Mouse (Mus musculus) heart, adult 11 months (tissue): ENCODE measurements at regions not wholly inside any gene's neighbourhood (a gene's known extent, or its start where the extent isn't known, plus 50 kb on each side); places are given as distances from the start of the nearest gene placed in this dataset.

Source experiments
- DNase-seq: peaks from one replicate; pipeline ENCODE4 v3.0.0; 2022

DNA sequence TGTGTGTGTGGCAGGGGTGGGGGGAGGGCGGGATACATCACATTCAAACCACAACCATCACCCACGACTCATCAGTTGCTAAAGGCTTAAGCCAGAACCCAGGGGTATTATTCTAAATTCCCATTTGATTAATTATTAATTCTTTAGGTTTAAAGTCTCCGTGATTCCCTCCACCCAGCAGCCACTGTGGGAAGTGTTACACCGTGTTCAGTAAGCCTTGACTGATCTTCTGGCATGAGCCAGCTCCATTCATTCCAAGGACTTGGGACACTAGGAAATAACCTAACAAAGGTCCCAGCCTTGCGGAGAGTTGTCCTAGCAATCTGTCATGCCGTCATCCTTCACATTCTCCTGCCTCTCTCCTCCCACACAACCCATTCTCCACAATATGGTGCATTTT is 256.6 kb downstream of the Rps15a start:
- peak; percentile 11 for DNase-seq

DNA sequence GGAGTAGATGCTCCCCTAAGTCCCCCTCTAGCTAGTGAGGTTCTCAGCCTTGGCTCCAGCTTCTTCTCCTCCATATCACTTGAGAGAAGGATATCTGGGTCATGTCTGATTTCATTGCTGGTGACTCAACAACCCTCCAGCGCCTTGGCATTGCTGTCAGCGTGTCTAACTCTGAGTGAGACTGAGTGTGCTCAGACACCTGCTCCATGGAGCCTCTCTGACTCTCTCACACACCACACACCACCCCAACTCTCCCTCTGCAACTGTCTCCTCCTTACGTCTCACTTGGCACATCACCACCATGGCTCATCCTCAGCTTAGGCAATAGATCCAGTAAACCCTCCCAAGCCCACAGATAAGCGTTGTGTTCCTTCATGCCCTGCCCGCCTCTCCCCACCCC is 260.0 kb downstream of the Rps15a start:
- DNase-seq, result peak; percentile 42

DNA sequence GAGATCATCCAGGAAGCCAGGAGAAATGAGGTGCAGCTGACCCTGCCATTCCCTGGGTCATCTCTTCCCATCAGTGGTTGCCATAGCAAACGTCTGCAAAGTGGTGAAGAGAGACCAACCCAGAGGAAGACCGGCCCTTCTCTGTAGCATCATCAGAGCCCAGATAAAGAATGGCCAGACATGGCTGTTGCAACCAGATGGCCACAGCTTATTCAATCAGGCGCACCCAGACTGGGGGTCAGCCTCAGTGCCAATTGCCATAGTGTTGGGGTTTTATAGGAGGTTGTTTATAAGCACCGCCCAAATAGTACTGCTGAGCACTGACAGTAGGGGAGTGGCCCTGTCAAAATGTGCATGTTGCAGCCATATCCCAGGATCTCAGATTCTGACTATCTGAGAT is 262.3 kb downstream of the Rps15a start:
- peak; percentile 40 for DNase-seq

DNA sequence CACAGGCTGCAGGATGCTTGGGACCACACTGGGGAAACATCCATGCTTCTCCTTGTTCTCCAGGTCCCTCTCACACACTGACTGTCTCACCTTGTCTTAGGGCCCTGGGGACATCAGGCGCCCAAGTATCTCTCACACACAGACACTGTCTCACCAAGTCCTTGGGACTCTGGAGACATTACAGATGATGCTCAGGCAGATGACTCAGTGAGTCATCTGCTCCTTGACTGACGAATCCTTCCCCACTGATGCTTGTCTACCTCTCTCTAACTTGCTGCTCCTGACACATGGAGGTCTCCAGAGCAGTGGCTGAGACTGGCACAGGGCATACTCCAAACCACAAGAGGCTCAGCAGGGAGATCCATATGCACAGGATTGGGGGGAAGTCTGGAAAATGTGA is 263.1 kb downstream of the Rps15a start:
- peak; percentile 70 for DNase-seq

DNA sequence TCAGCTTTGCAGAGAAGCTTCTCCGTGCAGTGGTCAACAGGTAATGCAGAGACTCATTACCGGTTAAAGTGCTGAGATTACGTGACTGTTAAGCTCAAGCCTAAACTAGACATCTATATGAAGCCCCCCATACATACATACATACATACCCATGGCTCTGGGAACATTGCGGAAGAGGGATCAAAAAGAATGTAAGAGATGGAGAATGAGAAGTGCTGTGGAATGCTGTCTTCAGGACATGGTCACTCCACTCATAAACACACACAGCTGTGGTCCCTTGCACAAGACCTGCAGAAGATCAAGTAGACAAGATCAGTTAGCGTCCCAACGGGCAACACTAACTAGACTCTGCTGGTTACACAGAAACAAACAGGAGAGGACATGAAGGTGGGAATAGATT is 265.2 kb downstream of the Rps15a start:
- peak; percentile 55 for DNase-seq

DNA sequence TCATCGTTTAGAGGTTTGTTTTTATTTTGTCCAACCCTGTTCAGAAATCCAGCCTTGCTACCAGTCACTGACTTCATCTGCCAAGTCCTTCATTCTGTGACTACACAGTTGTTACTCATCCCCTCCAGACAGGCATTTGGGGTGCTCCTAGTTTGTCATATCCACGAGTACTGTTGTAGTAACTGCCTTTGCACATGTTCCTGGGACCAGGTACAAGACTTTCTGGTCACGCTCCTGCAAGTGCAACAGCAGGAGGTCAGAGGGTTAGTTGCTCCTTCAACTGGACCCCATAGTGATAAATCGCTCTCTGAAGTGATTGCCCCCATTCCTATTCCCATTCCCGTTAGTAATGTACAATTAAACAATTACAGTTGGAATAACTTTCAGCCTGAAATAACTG is 269.9 kb downstream of the Rps15a start:
- DNase-seq, result peak; percentile 55

DNA sequence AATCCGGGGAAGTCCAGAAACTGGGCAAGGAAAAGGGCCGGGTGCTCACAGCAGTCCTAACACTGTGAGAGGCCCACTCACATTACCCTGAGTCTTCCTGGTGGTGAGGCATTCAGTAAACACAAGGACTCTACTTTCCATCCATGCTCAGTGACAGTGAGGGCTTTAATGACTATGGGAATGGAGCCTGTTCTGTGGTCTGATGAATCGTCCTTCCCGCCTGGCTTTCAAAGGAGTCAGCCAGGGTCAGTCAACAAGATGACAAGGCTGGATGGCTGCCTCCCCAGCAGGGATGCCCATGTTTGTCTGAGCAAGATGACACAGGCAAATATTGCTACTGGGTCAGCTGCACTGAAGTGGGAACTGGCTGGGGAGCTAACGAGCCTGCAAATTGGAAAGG is 273.2 kb downstream of the Rps15a start:
- DNase-seq, result peak; percentile 60

DNA sequence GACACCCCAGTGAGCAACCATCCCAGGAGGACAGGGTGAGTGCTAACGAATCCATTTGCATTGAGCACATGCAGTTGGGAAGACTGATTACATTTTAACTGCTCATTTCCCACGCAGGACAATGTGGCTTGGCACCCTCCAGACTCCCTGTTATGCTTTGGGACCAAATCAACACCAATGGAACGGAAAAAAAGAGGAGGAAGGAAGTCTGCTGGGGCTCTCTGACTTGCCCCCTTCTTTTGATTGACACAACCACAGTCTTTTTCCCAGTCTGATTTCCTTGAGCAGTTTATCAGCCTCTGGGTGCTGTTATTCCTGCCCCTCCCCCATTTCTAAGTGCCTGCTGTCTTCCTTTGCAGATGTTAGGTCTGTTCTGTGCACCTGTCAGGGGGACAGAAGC is 321.0 kb downstream of the Rps15a start:
- no peak for DNase-seq

DNA sequence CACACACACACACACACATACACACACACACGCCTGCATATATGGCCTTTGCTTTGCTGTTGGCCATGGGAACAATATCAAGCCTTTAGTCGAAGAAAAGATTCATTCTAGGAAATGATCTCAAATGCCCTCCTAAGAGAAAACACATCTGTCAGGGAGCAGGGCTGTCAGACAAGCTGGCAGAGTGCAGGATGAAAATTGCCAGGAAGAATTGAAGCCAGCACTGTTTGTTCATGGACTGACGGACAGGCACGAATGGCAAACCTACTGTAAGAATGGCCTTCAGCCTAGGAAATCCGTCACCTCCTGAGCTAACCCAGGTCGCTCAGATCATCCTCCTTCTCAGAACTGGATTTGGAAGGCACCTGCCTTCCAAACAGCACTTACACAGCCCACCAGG is 322.0 kb downstream of the Rps15a start:
- DNase-seq, result no peak

DNA sequence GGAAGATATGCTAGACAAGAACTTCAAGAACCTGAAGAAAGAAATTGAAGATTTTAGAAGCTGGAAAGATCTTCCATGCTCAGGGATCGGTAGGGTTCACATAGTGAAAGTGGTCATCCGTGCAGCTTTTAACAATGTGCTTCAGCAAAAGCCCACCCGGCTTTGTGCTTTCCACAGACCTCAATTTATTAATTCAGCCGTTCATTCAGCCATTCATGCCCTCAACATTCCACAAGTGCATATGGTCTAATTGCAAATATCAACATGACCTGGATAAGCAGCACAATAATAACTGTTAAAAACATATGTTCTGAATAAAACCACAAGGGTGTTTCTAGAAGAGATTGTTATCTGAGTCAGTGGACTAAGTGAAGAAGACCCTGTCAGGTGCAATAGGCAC is 323.5 kb downstream of the Rps15a start:
- DNase-seq, result no peak

DNA sequence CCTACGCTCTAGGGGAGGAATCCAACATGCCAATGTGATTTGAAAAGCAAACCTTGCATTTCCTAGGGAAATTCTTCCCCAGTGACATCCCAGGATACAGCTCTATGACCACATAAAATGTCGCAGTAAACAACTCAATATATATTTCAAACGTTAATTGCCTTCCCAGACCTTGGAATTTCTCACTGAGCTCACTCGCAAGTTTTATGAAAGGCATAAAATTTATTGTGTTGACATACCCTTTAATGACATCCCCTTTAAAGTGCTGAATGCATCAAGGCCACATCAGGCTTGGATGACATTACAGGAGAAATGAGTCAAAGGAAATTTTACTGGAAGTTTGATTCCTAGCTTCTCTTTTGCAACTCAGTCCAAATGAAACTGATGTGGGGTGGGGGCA is 337.0 kb downstream of the Rps15a start:
- DNase-seq, result no peak

DNA sequence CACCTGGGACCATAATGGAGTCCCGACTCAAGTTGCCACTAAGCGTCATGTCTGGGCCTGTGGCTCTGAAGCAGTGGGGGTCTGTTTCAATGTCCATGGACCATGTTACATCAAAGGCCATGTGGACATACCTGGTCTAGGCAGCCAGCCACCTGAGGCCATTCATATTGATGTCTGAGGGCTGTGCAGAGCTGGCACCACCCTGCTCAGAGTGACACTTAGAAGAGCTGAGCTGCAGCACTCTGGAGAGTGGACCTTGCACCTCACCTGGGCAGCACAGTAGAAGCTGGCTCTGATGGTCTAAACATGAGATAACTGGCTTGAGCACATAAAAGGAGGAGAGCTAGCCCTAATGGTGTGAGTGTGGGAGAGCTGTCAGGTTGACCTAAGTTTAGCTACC is 338.1 kb downstream of the Rps15a start:
- peak; percentile 68 for DNase-seq

DNA sequence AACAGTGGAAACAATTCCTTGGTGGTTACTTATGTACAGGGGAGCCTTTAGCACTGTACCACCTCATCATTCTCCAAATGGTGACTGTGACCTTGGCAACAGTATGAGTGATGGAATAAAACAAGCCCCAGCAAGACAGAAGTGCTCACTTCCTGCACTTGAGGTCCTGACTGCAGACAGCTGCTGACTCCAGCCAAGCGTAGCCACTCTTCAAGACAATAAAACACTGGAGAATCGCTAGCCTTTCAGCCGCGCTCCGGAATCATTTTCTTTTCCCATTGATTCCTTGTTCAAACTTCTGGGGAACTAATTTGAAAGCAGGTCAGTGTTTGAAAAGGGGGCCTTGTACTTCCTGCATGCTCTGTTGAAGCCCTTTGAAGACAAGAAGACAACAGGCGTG is 344.2 kb downstream of the Rps15a start:
- DNase-seq, result peak; percentile 48

DNA sequence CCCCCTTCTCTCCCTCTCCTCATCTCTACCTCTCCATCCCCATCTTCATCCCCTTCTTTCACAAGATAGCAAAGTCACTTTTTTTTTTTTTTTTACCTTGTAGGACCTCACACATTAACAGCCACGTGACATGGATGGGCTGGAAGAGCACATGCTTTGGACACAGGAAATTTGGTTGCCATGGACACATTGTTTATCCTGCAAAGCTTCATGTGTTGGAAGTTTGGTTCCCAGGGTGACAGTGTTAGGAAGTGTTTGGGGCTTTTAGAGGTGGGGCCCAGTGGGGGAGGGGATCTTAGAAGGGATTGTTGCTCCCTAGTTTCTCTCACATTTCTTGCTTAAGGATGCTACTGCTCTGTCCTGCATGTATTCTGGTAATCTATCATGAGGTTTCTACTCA is 356.5 kb downstream of the Rps15a start:
- peak; percentile 55 for DNase-seq

DNA sequence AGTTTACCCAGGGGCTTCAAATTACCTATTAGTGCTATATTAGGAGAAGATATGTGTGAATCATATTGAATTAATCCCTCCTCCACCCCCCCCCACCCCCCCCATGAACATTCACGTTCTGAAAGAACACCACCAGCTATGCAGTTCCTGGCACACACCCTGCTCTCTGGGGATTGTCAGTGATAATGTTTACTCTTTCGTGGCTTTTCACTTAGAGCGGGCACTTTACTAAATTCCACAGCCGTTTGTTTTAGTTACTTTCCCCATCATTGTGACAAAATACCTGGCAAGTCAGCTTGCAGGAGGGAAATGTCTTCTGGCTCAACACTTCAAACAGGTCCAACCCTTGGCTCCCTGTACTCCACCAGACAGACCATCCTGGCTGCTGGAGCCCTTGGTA is 359.0 kb downstream of the Rps15a start:
- DNase-seq, result no peak

DNA sequence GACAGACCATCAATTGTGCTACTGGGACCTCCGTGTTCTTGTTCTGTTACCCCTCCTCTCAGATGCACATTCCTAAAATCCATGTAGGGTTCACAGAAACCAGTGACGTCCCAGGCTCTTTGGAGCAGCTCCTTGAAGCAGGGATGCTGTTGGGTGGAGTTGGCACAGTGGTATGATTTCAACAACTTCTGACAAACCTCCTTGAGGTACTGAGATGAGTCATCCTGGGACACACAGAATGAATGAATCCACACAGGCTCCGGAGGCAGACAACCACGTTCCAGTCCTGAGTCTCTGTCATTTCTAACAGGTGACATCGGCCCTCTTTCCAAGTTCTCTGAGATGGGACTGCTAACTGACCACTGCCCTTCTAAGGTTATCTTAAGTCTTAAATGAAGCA is 360.2 kb downstream of the Rps15a start:
- peak; percentile 44 for DNase-seq

DNA sequence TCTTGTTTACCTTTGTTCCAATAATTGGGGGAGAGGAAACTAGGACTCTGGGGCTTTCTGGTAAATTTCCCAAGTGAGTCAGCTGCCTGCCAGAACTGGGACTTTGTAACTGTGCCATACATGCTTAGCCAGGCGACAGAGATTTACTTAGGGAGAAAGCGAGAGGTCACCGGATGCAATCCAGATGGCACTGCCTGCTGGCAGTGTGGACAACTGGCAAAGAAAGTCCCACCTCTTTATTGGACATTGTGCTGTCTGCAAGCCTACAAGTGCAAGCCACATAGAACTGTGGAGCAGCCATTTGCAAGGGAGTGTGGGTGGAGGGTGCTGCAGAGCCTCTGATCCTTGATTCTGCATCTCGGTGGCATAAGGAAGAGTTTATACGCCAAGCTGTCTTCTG is 362.7 kb downstream of the Rps15a start:
- peak; percentile 84 for DNase-seq

DNA sequence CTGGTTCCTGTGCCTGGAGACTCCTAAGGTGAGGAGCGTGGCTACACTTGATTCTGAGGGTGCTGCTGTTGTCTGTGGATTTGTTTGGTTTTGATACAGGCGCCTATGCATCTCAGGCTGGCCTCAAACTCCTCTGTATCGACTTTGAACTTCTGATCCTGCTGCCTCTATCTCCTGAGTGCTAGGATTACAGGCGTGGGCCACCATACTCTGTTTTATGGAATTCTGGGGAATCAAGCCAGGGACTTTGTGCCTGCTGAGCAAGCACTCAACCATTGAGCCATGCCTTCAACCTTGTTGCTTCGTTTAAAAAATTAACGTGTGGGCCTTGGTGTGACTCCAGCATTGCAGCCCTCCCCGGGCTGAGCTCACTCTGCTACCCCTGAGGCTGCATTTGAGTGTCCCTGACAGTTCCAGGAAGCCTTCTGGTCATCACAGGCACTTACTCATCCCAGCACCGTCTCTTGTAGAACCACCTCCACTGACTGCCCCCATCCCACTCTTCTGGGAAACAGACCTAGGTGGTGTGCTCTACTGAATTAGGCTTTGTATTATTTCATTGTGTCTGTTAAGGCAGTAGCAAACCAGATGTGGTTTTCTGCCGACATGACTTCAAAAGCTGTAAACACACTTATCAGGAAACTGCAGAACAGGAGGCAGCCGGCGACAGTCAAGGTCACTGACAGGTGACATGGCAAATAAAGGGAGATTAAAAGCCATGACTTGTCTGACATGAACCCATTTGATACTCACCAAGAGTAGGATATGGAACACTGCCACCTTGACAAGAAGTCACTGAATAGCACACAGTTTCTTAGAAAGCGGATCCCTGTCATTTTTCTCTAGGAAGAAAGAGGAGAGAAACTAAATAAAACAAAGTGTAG is 363.4 kb downstream of the Rps15a start:
- DNase-seq, result peak; percentile 56

DNA sequence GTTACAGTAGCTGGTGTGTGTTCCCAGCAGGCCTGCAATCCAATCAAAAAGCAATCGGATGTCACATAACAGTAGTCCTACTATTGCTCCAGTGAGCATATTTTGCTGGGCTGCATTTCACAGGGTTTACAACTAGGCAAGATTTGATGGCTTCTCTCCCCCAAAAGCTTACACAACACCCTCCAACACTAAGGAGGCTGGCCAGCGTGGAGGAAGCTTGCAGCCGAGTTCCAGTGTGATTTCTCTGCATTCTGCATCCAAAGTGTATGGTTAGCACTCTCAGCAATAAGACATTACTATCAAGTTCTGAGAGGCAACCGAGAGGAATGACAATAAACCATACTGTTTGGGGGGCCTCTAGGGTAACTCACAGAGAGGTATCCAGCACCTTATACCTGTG is 367.2 kb downstream of the Xylt1 start:
- DNase-seq, result peak; percentile 72

DNA sequence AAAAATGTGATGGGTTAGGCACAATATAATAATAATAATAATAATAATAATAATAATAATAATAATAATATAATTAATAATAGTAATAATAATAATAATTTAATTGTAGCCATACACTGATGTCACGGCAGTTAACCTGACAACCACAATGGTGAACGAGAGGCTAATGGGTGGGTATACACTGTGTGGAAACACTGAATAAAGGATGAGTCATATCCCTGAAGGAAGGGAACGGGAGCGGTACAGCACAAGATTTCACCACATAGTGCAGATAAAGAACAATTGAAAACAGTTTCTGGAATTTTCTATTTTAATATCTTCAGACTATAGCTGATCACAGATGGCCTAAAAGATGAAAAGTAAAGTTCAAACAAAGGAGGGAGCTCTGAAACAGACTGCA is 365.6 kb downstream of the Xylt1 start:
- DNase-seq, result peak; percentile 13

DNA sequence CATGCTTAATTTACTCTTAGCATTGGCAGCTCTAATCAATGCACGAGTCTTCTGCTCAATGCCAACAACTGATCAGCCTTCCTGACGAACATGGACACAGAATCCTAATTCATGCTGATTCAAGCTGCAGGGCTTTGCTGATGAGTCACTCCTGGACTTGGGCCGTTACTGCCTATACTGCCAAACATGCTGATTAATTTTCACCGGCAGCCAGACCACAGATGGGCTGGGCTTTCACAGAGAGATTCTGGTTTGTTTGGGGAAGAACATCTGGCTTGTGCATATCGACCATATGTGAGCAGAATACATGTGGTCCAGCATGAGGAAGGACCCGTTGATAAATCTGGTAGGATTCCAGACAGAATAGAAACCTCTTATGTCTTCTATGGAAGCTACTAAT is 358.9 kb downstream of the Xylt1 start:
- DNase-seq, result peak; percentile 91

DNA sequence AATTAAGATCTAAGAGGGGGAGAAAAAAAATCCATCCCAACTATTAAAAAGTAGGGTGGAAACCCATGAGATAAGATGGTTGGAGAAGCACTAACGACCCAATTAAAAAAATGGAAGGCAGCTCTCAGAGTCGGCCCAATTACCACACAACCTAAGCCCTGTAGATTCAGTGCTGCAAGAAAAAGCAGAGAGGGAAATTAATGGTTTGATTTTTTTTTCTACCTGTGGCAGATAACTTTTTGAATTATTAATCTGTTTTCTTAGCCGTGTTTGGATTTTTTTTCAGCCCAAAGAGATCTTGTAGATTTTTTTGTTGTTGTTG is 354.9 kb downstream of the Xylt1 start:
- DNase-seq, result no peak

DNA sequence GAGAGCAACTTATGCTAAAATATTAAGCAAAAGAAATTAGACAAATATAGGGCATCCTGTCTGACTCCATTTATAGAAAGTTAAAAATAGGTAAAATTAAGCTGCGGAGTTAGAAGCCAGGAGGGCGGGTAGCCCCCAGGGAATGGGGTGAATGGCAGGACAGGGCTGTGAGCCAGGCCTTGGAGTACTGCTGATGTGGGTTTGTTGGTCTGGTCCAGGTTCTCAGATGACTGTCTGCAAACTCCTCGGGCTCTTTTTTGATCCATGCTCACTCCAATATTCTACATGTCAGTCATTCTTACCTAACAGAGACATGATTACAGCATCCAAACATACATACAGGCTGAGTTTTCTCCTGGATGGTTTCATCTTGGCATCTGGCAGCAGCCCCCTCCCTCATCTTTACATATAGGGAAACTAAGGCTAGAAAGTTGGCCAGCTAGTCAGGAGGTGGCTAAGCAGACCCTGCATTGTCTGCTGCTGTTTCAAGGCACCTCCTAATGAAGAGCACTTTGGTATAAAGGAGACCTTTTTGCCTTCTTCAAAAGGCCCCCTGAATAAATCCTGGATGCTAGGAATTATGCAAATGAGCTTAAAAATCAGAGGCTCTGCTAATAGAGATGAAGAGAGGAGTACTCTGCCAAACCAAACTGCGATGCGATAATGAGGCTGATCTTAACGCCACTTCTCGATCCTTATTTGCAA is 354.4 kb downstream of the Xylt1 start:
- peak; percentile 87 for DNase-seq

DNA sequence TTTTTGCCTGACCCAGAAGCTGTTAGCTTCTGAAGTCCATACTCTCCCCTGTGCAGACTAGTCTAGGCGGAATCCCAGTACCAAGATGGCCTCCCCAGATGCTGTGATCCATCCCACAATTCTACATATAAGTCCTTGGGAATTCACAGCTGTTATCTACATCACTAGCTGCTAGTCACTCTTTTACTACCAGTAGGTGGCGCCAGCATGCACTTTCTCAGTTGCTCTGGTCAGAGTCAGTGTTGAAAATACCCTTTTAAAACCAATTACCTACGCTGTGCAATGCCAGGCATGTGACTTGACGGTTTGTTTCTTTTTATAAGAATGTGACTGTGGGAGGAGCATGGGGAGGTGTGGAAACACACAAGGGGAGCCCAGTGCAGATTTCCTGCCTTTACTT is 348.3 kb downstream of the Xylt1 start:
- peak; percentile 80 for DNase-seq
